Mouse (Mus musculus): ENCODE measurements at regions not wholly inside any gene's neighbourhood (a gene's known extent, or its start where the extent isn't known, plus 50 kb on each side); places are given as distances from the start of the nearest gene placed in this dataset.

DNA sequence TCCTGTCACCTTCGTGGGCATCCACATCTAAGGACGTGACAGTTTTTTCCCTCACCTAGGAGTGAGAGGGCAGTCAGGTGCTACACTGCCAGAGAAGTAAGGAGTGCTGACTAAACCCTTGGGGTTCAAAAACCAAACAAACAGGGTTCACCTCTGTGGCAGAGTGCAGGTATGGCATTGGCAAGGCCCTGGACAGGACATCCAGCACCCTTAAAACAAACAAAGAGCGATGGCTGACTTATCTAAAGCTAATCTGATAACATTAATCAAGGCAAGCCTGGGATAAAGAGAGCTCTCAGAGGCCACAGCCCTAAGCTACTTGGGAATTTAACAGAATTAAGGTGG is 74.1 kb upstream of the Slc45a1 start:
- DNase-seq (ENCODE audit: low read depth in 2 of 2, low spot score in 2 of 2), result no peak

DNA sequence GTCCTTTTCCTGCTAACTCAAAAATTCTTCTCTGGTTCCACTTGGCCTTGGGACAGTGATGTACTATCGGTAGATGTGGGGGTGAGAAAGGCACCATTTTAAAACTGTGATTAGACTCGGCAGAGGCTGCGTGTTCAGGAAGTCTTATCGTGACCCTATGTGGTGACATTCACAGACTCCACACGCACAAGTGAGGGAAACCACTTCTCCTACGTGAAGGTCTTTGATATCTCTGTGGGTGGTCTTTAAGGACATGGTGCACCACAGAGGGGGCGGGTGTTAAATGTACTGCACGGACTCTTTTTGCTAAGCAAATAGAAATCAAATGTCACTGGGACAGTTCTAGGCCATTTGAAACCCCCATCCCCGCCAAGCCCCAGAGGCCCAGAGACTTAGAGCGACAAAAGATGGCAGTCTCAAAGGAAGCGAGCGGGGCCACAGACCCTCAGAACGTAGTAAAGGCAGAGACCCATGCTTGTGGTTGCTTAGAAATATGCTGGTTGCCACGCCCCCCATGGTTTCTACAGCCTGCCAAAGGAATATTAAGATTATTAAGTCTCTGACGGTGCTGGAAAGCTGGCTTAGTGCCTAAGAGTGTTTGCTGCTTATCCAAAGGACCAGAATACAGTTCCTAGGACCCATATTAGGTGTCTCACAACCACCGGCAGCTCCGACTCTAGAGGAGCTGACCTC is 73.6 kb upstream of the Slc45a1 start:
- DNase-seq (ENCODE audit: low read depth in 2 of 2, low spot score in 2 of 2), result no peak

DNA sequence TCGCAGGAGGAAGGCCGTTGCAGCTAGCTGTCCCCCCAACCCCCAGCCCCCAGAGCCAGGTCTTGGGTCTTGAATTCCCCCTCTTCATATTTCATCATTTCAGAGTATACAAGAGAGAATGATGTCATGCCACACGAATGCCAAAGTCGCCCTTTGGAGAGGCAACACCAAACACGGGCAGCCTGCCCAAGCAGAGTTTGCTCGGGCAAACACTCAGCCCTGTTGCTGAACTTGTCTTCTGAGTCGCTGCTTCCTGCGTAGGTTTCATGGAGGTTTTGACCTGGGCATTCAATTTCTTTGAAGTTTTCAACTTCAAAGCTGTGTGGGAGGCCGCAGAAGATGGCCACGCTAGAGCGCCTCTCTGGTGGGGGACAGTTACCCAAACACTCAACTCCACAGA is 72.8 kb upstream of the Slc45a1 start:
- no peak for DNase-seq (ENCODE audit: low read depth in 2 of 2, low spot score in 2 of 2)

DNA sequence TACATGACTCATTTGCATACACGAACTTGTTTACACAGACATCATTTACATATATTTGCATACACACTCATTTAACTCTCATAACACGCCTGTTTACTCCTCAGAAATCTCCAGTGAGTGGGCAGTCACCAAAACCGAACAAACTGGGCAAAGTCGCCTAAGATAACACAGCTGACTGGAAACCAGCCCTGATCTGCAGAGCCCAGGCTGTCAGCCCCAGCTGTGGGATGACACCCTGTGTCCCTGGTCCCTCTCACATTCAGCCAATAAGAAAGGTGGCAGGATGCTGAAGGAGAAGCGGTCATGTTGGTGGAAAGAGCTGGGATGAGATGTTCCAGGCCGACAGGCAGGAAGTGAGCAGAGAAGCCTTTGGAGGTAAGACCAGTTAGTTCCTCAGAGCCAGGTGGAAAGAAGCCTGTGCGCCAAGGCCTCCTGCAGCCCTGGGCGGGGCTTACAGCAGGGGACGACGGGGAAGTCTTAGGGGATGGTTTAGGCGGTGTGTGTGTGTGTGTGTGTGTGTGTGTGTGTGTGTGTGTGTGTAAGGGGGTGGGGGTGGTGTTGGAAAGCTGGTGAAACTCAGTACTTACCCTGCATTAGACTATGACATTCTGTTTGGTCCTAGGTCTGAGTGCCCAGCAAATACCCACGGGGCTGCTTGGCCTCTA is 69.8 kb upstream of the Slc45a1 start:
- no peak for DNase-seq (ENCODE audit: low read depth in 2 of 2, low spot score in 2 of 2)

DNA sequence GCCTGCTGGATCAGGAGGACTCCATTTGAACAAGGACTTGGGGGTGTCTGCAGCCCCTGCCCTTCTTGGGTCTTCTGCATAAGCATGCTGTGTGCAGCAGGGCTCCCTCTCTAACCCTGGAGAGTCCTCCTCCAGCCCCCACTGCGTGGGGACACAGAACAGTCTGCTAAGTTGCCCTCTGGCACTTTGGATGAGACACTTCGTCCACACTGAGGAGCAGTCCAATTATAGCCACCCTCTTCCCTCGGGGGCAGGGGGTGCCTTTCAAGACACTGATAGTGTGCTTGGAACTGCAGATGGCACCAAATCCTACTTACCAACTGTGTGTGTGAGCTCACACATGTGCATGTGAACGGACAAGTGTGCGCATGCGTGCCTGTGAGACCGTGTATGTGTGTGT is 65.9 kb upstream of the Slc45a1 start:
- DNase-seq (ENCODE audit: low read depth in 2 of 2, low spot score in 2 of 2), result no peak

DNA sequence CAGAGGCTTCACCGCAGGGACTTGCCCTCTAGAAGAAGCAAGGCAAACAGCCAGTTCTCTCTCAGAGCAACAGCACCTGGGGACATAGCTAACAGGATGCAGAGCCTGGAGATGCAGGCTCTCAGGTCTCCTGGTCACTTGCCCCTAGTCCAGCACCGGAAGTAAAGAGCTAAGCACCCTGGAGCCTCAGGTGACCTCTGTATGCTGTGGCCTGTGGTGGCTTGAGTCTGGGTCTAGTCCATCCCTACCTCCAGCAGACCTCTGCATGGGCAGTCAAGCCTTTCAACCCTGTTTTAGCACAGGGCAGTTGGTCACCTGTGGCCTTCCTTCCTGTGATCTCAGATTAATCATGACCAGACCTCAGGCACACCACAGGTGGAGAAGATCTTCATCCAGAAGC is 63.1 kb upstream of the Slc45a1 start:
- no peak for DNase-seq (ENCODE audit: low read depth in 2 of 2, low spot score in 2 of 2)

DNA sequence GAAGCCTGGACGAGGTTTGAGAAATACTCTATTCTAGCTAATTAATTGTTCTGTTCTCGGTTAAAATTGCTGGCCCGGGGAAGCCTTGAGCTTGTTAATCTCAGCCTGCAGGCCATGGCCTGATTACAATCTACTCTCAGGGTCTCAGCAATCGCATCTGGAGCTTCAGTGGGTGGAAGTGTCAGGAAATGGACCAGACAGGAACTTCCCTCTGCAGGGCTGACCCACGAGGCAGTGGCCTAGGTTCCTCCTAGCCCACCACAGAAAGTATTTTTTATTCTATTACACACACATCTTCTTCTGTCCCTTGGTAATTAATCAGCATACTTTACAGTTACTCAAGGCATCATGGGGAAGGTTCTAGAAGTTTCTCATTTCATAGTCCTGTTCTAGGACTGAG is 61.3 kb upstream of the Slc45a1 start:
- DNase-seq (ENCODE audit: low read depth in 2 of 2, low spot score in 2 of 2), result no peak

DNA sequence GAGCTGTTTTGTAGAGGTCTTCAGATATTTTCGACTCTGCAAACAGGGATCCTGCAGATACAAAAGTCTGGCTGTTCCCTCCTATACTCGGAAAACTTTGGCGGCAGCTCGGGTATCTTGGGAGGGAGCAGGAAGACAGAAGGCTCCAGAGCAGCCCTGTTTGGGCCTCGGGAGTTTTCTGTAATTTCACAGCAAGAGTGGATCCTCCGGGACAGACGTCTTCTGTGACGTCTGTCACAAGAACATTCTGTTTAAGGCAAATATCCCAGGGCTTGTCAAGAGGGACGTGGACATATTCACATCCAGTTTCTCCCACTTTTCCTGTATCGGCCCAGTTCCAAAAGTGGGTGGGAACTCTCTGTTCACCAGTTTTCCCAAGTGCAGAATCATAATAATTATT is 60.9 kb upstream of the Slc45a1 start:
- DNase-seq (ENCODE audit: low read depth in 2 of 2, low spot score in 2 of 2), result no peak

DNA sequence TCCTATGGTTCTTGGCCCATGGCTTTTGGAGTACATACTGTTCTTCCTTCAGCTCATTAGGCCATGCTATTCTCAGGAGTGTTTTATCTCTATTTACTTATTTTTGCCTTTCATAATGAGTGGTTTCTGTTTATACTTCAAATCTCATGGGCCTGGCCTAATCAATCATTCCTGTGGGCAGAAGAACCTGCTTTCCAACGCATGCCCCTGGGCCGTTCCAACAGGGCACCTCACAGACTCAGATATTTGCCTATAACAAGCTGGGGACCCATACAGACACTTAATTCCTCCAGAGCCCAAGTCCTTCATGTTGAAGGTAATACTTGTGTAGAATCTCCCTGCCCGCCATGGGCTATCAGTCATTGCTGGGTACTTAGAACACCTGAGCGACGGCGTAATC is 59.7 kb upstream of the Slc45a1 start:
- DNase-seq (ENCODE audit: low read depth in 2 of 2, low spot score in 2 of 2), result no peak

DNA sequence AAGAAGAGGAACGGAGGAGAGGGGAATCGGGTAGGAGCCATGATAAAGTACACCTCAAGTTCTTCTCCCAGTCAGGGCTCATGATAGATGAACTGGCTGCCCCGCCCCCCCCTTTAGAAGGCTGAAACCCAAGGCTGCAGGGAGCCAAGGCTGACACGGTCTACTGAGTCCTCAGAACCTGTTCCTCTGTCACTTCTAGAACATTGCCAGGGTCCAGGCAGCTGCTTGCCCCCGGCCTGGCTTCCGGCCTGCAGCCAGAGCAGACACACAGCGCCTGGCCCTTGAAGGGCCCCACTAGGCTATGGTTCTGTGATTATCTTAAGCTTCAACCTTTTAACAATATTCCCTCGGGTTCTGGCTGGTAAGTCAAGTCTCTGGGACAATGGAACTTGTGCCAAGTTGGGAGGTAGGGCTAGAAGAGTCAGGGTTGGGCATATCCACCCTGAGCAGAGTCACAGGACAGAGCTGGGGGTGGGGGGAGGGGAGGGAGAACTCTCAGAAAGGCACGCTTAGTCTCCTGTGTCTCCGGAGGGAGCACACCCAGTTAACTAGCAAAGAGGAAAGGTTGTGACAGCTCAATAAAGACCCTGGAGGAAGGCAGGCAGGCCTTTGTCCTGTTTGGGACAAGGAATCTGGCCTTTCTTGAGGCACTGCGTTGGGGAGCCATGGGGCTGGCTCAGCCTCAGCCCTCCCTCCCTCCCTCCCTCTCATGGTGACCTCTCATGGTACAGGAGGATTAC is 57.6 kb upstream of the Slc45a1 start:
- DNase-seq (ENCODE audit: low read depth in 2 of 2, low spot score in 2 of 2), result no peak

DNA sequence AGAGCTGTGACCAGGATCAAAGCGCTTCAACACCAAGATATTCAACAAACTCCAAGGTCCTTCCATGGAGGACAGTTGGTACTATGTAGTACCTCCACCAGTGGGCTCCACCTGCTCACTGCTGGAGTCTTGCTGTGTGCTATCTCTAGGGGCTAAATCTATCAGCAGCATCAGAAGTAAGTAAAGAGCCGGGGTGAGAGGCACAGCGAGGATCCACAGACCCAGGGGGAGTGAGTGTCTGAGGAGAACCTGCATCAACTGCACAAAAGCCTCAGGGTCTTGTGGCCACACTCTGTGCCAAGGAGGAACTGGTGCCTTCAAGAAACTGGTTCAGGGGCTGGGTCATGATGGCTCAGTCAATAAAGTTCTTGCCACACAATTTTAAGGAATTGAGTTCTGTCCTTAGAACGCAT is 56.6 kb upstream of the Slc45a1 start:
- DNase-seq (ENCODE audit: low read depth in 2 of 2, low spot score in 2 of 2), result peak in 1 of 2 experiments; percentile 9

DNA sequence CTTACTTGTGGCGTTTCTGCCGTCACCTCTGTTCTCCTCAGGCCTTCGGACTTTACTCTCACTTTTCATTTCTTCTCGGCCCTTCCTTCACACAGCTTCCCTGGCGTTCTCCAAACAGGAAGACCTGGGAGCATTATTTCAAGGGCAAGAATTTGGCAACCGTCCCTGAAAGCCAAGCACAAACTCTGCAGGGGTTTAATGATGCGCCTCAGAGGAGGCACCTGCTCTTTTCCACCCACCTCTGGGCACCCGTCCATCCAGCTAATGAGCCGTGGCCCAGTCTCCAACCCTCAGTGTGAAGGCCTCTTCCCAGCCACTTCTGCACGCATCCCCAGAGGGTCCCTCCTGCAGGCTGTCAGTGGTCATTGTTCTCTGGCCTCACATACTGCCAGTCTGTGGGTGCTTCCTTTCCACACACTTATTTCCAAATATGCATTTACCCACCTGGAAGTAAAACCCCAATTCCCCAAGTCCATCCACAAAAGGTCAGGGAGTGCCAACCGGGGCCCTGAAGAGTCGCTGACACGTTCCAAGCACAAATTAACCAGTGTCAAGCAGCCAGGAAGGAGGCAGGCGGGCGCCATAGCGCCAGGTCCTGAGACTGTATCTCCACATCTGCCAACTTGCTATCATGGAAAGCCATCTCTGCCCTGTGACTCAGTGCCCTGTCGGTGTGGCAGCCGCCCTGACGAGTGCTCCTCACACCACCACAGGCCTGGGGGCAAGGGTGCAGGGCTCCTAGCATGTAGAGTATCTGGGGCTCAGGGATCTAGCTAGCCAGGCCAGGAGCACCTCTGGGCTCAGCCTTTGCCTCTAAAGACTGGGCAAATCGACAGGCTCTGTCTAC is 56.0 kb upstream of the Slc45a1 start:
- DNase-seq (ENCODE audit: low read depth in 2 of 2, low spot score in 2 of 2), result no peak

DNA sequence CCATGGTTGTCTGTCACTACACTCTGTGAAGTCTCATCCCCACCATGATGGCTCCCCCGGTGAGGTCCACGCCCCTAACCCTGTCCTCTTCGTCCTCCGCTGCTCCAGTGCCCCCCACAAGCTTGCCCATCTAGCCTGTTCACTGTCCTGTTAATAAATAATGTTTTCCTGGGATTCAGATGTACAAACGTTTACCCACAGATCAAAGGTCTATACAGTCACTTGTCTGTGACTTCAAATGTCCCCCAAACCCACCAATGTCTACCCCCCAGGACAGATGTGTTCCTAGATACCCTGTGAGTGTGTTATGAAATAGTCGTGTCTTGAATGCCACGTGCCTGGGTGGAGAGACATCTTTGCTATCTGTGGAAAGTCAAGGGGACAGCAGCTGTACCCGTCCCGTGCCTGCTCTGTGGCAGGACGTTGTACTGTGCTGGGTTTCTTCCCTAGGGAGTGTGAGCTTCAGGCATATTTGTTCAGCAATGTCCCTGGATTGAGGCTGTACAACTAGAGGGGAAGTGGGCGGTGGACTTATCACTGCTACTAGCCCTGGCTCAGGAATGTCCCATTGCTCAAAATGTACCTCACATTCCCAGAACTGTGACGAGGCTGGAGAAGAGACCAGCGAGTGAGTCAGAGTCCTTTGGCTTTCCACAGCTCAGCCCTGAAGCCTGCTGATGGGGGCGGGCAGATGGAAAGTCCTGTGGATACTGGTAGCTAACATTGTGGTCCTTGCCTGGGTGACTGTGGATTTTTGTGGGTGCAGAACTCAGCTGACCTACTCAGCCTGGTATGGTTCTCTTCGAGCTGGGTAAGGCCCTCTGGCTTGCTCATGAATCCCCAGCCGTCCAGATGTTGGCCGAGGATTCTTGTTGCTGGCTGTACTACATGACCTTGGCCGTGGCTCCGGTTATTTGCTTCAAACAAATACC is 55.1 kb upstream of the Slc45a1 start:
- no peak for DNase-seq (ENCODE audit: low read depth in 2 of 2, low spot score in 2 of 2)

DNA sequence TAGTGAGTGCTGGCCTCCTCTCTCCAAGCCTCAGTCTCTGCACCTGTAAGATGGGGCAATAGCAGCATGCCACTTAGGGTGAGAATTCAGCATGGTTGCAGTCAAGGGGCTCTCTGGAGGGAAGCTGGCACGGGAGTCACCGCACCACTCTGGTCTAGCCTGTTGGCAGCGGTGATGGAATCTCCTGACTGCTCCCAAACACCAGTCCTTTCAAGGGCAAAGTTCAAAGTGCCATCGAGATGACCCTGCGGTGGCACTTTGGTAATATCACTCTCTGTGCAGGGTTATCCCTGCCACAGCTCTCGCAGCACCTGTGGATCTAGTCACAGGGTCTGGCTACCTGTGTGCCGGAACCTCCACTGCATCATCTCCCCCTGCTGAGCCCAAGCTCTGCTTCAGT is 54.3 kb upstream of the Slc45a1 start:
- no peak for DNase-seq (ENCODE audit: low read depth in 2 of 2, low spot score in 2 of 2)

DNA sequence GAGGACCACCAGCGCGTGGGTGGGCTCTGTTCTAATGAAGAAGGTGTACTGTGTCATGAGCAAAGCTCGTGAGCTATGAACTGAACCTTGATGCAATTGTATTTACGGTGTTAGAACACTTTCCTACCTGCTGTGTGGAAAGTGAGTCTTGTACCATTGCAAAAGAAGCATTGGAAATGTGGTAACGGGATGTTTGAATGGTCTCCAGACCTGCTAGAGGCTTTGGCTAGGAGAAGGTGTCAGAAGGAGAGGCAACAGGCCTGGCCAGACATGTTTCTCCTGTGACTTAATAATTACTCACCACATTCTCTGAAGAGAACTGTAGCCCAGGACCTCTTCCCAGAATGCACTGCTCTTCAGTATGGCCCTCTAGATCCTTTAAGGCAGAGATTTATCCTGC is 51.3 kb upstream of the Slc45a1 start:
- no peak for DNase-seq (ENCODE audit: low read depth in 2 of 2, low spot score in 2 of 2)

All from CD8-positive naive resting alpha-beta T cell, adult 2 months (primary cell).